Mouse (Mus musculus) T-cell, adult 2 months (primary cell): ENCODE data around the gene Tcirg1.

Experiments used
- DNase-seq: peaks from one replicate; pipeline ENCODE4 v3.0.0; 2022; ENCODE audit warnings: low spot score

Gene Tcirg1

DNA sequence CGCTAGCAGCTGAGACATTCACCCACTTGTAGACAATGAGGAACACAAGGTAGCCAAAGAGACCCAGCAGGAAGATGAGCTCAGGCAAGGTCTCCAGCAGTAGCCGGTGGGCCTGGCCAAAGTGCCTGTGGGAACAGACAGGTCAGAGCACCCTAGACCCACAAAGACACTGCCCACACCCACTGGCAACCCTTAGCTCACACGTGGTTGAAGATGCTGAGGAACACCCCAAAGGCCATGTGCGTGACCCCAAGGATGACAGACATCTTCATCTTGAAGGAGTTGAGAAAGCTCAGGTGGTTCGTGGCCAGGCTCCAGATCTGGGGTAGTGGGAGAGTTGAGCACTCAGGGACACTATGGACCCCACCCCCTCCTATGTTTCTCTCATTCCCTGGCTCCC lies 9.4 kb downstream of the Tcirg1 start:
- no peak for DNase-seq

DNA sequence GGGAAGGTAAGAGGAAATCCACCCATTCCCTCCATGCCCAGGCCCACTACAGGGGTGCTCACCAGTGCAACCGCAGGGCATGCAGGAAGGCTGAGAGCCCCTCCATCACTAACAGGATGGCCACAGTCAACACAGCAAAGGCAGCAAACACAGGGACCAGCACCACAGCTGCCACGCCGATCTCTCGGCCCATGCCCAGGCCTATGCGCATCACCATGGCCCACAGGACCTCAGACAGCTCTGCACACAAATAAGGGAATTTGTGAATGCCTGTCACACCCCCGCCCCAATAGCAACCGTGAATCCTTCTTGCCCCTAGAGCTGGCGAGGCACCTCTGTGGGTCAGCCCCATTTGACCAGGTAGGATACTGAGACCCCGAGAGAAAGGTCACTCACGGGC lies 10.7 kb downstream of the Tcirg1 start:
- DNase-seq: no peak

DNA sequence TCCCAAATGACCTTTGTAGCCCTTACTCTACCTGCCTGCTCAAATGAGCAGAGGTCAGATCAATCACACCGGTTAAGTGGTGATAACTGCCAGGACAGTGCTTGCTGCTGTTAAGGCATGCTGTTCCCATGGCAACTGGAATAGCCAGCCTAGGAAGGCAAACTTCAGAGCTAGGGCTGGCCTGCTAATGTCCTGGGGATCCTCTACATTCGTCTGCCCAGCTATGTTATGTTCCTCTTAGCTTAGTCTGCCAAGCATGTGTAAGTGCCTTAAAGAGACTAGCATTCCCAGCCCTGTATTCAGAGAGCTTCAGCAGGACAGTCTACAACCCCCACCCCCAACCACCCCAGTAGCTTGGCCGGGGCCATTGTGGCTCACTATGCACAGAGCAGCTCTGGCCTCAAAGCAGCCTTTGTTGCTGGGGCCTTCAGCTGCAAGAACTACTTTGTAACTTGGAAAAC lies 11.7 kb downstream of the Tcirg1 start:
- no peak for DNase-seq

DNA sequence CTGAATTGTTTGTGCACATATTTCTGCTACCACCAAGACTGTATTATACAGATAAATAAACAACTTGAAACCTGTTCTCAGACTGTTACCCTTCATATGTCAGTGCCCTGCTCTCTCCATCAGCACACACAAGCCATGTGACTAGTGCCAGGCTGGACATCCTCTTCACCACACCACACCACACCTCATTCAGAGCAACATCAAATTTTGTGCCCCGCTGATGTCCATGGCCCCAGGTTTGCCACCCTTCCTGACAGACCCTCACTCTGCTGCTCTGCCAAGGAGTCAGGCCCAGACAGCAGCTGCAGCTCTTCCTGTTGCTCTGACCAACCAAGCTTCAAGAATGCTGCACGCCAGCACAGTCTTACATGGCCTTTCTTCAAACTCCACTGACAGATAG lies 12.6 kb downstream of the Tcirg1 start:
- DNase-seq: no peak

DNA sequence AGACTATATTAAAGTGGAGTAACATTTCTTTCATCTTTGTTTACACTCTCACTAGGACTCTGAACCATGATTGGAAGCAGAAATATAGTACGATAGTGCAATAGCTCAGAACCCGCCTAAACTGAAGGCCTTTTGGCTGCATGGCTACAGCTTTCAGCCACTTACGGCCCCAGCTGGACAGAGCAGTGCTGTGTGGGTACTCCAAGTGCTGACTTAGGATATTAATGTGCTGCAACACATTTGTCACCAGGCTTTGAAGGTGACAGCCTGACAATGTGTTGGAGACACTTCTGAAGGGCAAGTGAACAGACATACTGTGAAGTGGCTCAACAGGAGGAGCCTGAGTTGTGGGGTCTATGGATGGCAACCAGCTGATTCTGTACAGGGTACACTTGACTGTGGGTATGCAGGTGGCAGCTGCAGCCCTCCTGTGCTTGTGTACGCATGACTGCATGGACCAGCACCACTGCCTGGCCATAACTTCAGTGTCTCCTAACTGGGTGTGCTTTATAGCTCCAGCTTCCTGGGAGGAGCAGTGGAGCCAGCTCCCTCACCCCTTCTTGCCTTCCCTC lies 13.3 kb downstream of the Tcirg1 start:
- no peak for DNase-seq

DNA sequence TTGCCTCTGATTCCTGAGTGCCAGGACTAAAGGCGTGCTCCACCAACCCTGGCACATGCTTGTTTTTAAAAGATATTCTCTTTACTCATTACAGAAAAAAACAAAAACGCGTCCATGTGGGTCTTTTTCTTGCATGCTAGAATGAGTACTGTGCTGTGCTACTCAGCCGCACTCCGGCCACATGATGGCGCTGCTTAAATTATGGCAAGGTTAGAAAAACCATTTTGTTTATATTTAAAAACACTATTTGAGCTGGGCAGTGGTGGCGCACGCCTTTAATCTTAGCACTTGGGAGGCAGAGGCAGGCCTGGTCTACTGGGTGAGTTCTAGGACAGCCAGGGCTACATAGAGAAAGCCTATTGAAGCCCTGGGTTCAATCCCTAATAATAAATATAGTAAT lies 16.8 kb downstream of the Tcirg1 start:
- DNase-seq: no peak

DNA sequence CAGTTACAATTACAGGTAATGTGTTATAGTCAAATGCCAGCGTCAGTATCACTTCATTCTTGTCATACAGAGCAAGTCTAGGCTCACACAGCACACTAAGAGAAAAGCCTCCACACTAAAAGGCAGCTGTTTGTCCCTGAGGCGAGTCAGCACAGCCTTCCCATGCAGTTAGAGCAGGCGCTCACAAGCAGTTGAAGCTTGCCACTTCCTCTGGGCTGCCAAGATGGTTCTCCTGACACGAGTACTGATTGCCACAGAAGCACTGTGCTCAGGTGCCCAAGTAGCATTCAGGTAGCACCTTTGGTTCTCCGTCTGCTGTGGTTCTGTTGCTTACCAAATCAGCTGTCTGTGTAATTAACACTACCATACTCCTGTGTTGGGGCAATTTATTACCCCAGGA lies 17.8 kb downstream of the Tcirg1 start:
- DNase-seq: no peak

DNA sequence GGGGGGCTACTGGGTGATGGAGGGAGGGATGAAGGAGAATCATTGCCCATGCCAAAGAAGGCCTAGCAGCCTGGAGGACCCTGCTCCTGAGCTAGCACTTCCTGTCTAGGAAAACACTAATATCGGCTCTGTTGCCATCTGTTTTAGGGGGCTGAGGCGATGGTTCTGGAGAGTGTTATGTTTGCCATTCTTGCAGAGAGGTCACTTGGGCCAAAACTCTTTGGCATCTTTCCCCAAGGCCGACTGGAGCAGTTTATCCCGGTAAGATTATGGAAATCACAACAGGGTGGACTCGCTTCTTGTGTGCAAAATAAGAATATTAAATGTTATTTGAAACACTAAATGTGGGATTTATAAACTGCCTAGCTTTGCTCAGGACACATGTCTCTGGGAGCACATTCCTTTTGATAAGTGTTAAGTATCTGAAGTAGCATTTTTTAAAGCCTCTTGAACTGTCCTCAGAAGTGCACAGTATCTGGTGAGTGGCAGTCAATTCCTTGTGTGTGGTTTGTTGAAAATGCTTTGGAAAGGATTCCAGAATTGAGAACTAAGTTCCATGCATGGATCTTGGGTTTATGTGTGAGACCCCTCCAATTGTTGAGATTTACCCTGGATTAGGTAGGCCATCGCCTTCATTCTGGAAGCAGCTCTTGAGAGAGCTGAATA lies 22.5 kb downstream of the Tcirg1 start:
- no peak for DNase-seq

DNA sequence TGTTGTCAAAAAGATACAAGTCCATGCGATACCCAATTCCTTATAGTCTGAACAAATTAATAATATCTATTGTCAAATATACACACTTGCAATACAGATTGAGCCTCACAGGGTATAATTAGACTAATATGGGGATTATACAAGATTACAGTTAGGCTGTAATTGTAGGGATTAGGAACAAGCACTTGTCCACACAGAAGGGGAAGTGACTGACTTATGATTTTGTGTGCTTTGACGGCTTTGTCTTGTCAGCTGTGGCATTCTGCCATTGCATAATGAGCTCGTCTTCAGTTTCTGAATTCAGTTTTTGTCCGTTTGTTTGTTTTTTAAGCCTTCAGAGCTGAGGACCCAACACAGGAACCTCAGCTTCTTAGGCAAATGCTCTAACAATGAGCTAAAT lies 24.7 kb downstream of the Tcirg1 start:
- no peak for DNase-seq

DNA sequence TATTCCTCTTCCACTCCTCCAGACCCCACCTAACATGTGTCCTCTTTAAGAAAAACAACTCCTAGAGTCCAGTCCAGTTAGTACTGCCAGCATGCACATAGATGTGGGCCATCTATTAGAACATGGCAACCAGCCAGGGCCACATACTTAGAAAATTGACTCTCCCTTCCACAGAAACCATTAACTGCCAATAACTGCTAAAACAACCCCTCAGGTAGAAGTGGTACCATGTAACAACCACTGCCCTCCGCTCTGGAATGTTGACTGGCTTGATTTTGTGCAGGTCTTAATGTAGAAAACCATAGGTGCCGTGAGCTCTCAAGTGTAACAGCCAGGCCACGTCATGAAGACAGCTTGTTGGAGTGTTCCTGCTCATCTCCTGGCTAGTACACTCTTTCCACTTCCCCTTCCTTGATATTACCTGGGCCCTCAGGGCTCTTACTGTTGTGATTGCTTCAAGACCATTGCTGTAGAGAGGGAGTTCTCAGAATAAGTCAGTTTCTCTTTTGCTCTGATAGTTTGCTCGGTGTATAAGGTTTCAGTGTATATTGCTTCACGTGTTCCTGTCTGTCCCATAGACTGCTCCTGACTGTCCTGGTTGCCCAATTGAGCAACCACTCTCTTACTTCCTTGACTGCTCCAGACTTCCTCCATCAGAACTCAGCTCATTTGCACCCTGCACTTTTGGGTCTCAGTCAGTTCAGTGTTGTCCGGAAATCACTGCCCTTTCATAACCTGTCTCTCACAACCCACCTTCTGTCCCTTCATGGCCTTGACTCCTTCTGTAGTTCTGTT lies 26.7 kb downstream of the Tcirg1 start:
- no peak for DNase-seq

DNA sequence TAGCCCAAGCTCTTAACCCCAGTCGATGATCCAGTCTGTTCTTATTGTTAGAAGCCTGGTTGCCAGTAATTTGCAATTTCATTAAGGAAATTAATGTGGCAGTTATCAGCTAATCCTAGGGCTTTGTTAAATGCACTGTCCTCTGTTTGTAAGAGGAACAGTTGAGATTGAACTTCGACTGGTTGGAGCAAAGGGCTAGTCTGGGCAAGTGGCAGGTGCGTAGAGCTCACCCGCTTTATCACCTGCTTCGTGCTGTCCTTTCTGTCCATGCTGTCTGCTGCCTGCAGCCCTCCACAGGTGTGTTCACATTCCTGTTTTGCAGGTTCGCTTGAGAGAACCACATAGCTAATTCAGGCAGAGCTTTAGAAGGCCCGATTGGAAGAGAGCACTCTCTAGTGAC lies 31.9 kb downstream of the Tcirg1 start:
- DNase-seq: no peak

DNA sequence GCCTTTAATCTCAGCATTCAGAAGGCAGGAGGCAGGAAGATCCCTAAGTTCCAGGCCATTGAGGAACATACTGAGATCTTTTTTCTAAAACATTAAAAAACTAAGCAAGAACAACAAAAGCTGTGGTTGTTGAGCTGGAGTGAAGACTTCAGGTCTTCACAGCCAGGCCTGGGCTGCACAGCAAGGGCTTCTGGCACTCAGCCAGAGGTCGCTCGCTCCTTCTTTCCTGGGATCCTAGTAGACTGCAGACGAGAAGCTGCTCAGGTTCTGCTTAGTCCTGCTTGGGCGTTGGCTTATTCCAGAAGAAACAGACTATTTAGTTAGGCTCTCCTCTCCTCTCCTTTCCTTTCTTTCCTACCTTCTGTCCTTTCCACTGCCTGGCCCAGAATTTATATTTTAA lies 34.6 kb downstream of the Tcirg1 start:
- DNase-seq: no peak

DNA sequence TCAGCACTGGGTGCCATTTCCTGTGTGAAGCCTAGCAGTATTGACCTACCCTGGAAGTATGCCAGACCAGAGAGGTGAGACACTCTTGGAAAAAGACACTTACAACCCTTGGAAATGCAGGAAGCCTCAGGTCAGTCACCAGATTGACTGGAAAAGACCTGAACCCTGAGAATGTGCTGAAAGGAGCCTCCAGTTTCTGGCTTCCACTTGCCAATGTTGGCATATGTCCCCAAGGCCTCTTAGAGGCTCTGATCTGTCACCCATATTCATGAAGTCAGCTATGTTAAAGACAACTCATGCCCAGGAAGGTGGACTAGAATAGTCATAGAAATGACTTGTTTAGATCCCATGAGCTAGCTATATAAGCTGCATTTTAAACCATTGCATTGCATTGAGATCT lies 35.5 kb downstream of the Tcirg1 start:
- no peak for DNase-seq

DNA sequence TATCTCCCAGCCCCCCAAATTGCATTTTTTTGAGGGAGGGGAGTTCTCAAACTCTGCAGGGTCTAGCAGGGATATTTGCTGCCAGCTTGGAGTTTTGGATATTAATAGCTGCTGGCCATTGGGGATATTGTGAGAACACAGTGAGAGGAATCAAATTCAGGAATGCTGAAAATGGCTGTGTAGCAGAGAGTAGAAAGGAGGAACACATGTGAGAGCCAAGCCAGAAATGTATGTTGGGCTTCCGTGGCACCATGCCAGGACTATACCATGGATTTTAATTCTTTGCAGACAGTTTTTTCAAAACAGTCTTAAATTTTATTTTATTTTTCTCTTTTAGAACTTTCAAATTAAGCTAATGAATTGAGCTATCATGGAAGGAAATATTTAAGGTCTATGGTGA lies 38.6 kb downstream of the Tcirg1 start:
- no peak for DNase-seq

DNA sequence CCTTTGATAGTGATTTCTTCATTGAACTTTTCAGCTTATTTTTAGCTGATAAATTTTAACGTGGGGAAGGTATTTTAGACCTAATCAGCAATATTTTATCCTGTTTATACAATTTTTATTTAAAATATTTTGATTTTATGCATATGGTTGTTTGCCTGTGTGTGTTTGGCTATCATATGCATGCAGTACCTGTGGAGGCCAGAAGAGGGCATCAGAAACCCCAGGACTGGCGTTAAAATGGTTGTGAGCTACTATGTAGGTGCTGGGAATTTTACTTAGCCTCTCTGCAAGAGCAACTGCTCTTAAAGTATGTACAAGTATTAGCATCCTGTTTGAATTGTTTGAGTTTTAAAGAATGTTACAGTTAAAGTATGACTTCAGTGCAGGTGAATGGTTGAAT lies 42.0 kb downstream of the Tcirg1 start:
- DNase-seq: no peak

DNA sequence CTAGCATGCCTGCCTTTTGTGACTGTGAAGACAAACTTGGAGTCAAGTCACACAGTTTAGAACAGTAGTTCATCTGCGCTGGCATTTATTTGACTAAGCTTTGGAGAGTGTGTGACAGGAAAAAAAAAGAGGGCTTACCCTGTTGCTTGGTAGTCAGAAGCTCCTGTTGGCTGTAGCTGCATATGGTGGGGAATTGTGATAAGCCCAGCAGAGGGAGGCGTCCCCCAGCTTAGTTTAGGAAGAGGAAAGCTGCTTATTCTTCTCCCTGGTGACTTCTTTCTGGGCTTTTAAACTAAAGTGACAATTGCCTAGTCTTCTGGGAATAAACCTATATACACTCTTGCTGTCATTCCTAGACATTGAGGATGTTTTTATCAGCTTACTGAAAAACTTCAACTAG lies 44.2 kb downstream of the Tcirg1 start:
- no peak for DNase-seq

DNA sequence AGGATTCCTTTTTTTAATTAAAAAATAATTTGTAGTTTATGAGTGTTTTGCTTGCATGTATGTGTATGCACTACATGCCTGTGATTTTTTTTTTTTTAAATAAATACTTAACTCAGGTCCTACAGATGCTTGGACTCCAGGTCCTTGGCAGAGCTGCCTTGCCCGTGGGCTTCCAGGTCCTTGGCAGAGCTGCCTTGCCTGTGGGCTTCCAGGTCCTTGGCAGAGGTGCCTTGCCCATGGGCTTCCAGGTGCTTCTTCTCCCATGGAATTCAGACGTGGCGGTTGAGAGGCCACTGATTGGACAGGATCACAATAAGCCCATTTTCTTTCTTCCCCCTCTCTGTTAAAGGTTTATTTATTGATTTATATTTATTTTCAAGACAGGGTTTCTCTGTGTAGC lies 49.7 kb downstream of the Tcirg1 start:
- no peak for DNase-seq

DNA sequence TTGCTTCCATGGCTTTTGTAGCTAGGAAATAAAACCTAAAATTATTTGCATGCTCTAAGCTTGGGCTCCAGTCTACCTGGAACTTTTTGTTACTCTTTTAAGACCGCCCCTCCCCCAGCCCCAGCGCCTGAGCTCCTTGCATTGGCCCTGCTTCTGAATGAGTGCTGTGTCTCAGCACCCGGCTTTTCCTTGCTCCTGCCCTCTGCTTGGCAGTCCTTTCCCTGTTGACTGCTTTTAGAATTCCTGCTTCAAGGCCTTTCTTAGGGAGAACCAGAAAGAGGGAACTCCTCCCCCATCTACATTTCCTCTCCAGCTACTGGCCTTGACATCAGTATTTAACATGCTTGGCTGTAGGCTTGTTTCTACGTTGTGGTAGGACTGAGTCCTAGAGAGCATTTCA lies 51.3 kb downstream of the Tcirg1 start:
- DNase-seq: no peak

DNA sequence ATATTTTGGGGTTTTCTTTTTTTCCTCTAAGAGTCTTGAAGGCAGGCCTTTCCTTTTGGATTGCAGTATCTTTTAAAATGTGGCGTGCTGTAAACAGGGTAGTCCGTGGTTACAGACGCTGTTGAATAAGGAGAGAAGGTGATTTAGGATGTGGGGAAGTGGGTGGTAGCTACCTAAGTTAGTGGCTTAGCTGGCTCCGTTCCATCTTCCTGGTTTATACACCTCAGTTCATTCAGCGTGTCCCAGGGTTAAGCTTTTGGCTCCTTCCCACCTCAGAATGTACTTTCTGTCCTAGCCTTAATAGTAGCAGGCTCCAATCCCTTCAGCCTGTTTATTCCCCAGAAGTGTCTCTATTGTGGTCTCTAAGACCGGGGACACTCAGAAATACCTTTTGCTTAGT lies 51.8 kb downstream of the Tcirg1 start:
- no peak for DNase-seq

DNA sequence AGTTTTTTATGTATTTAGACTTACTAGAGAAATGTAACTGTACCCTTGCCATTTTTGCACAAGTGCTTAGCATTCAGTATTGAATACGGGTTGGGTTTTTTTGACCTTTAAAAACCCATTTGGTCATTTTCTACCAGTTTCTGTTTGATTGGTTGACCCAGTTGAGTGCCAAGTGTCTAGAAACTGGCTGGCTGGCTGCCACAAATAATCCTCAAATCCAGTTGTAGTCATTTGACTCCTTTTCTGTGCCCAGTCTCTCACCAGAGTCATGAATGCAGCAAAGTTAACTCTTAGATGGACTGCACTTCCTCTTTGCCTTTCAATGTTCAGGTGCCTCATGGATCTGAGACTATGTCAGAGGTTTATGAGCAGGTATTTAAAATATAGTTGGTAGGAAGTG lies 53.0 kb downstream of the Tcirg1 start:
- DNase-seq: no peak

DNA sequence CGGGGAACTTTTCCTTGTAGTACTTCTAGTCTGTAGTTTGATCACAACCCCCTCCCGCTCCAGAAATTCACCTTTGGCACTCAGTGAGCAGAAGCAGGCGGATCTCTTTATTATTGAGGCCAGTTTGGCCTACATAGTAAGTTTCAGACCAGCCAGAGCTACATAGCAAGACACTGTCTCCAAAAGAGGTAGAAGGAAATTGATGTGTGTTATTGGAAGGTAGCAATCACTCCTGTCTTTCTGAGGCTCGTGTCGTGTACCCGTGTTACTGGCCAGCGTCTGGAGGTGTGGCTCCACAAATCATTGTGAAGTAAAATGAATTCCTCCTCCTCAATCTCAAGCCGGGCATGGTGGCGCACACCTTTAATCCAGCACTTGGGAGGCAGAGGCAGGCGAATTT lies 53.8 kb downstream of the Tcirg1 start:
- DNase-seq: no peak

DNA sequence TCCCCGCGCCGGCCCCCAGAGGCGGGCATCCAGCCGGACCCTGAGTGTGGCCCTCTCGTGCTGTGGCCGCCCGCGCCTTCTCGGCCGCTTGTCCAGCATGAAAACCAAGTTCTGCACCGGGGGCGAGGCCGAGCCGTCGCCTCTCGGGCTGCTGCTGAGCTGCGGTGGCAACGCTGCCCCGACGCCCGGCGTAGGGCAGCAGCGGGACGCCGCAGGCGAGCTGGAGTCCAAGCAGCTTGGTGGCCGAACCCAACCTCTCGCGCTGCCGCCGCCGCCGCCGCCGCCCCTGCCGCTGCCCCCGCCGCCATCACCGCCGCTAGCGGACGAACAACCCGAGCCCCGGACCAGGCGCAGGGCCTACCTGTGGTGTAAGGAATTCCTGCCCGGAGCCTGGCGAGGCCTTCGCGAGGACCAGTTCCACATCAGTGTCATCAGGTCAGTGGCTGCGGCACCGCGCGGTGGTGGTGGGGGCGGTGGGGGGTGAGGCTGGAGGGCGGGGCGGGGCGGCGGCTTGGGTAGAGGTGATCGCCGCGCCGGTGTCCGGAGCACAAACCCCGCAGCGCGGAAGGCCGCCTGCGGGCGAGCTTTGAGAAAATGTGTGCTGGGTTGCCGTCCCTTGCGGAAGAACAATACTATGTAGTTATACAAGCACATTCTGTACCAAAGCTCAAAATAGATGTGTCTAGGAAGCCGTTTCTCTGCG lies 54.8 kb downstream of the Tcirg1 start:
- DNase-seq: peak; percentile 18

DNA sequence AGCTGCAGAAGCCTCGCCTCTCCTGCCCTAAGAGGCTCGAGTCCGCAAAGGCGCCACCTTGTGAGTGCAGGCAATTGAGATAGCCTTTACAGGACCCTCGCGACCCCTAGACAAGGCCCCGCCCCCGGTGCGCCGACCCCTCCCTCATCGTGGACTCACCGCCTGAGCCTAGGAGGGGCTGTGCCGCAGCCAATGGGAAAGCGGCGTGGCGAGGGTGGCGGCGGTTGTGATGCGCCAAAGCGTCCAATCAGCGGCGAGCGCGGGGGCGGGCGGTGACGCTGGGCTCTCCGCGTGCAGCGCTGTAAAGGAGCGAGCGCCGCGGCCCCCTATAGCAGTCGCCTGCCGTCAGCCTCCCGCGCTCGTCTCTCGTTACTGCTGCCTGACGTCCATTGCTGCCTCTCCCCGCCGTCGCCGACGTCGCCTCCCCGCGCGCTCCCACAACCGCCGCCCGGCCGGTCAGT lies 55.4 kb downstream of the Tcirg1 start, which contains the start of gene Chka:
Gene Chka, plus strand, starts transcription at position 272 of the 461 bp plus-strand sequence.
- DNase-seq: peak; percentile 97
